Mouse (Mus musculus): ENCODE measurements around the gene Erf. TPM values are rescaled to one million over a fixed set of nuclear protein-coding genes. Genes with fewer than 3 reads are reported as not detected.

The Erf gene
- polyA plus RNA-seq, 1 experiment = not detected

DNA sequence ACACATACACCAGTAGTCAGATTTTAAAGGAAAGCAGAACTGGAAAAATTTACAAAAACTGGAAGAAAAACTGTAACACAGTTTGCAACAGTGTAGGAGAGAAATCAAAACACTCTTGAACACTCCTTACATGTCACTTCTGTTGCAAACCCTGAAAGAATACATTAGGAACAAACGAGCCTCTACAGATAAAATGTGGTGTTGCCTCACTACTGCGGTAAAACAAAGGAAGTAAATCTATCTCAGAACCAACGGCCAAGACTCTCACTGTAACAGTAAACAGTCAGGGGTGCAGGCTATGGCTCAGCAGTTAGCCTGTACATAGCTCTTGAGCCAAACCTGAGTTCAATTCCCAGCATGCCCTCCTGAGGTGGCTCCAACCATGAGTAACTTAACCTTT lies 37.5 kb downstream of the Erf start:
- H3K27ac ChIP-seq (ENCODE audit: insufficient read depth, low read depth, low read length) = no peak overlapping the region
- 52% methylated on average over 3 of the region's 3 CpGs for WGBS
- TF ChIP-seq POLR2A (IDR thresholded peaks at IDR 0.05; ENCODE audit: insufficient read depth, low read depth, low read length) (no peak), CTCF (IDR thresholded peaks at IDR 0.05; ENCODE audit: insufficient read depth, low read depth, low read length) (no peak)
- peaks cover 5% of the 10 kb centered on the region for H3K4me1 ChIP-seq (ENCODE audit: control insufficient read depth, insufficient read depth, low read length)
- no peak overlapping the region for H3K4me3 ChIP-seq (ENCODE audit: insufficient read depth, low read depth, low read length)

DNA sequence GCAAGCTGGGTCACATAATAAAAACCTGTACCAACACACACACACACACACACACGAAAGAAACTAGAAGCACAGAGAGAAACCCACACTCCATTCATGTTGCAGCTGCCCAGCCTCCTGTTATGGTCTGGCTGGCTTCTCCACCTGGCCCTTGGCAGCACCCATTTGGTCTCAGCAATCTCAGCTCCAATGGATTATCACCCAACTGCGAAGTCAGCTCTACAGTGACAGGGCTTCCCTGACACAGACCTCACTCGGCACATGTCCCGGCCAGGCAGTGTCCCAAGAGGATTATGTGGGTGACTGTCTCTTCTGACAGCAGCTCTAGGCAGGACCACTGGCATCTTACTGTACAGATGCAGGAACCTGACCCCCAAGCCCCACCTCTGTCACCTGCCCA lies 40.1 kb downstream of the Erf start:
- H3K4me1 ChIP-seq (ENCODE audit: control insufficient read depth, insufficient read depth, low read length) = no peaks in the 10 kb centered on the region
- H3K27ac ChIP-seq (ENCODE audit: insufficient read depth, low read depth, low read length) = no peak overlapping the region
- WGBS = 82% methylated on average over 4 of the region's 4 CpGs
- TF ChIP-seq POLR2A (IDR thresholded peaks at IDR 0.05; ENCODE audit: insufficient read depth, low read depth, low read length) (no peak), CTCF (IDR thresholded peaks at IDR 0.05; ENCODE audit: insufficient read depth, low read depth, low read length) (no peak)
- H3K4me3 ChIP-seq (ENCODE audit: insufficient read depth, low read depth, low read length) = no peak overlapping the region

DNA sequence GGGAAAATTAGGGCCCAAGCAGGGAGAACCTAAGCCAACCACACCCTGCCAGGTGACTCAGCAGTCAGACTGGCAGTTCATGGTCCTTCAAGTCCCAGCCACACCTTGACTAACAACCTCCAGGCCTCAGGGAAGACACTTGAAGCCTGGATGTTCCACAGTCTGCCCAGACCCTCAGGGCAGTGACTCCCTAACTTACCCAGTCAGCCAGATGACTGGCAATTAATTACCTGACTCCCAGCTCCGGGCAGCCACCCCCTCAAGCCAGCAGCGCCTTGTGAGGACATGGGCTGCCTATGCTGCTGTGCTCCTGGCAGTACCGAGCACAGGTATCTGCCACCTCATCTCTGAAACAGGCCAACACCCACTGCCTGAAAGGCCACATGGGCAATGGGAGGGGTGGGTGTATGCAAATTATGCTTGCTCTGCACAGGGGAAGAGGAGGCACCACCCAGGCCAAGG lies 41.4 kb downstream of the Erf start:
- TF ChIP-seq CTCF (IDR thresholded peaks at IDR 0.05; ENCODE audit: insufficient read depth, low read depth, low read length) (no peak), POLR2A (IDR thresholded peaks at IDR 0.05; ENCODE audit: insufficient read depth, low read depth, low read length) (no peak)
- Histone ChIP-seq H3K27ac (ENCODE audit: insufficient read depth, low read depth, low read length) (no peak overlapping the region), H3K4me1 (ENCODE audit: control insufficient read depth, insufficient read depth, low read length) (no peaks in the 10 kb centered on the region), H3K4me3 (ENCODE audit: insufficient read depth, low read depth, low read length) (no peak overlapping the region)
- WGBS = 81% methylated on average over 3 of the region's 3 CpGs

DNA sequence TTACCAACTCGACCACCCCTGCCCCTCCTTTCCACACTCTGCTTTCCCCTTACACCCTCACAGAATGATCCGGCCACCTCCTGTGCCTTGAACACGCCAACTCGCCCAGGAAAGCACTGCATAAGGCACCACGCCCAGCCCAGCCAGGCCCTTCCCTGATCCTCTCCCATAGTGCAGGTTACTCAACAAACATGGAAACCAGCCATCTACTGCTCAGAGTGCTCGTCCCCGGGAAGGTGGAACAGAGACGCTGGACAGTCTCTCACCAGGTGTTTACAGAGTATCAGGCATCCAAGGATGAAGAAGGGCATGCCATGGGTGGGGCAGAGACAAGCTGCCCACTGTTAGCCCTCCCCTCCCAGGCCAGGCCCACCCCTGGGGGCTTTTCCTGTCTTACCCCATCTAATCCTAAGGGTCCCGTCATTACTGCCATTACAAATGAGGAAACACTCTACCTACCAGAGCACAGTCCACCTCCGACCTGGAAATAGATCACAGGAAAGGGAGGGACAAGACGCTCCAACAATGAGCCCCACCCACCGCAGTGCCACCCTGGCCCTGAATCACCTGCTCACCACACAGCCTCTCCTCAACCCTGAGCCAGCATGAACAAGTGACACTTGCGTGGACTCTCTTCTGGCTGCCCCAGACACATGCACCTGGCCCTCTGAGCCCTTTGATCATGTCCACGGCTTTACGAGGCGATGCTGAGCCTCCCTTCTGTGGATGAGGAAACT lies 44.3 kb downstream of the Erf start:
- WGBS = 89% methylated on average over 16 of the region's 16 CpGs
- no peak for TF ChIP-seq POLR2A (IDR thresholded peaks at IDR 0.05; ENCODE audit: insufficient read depth, low read depth, low read length)
- TF ChIP-seq CTCF (IDR thresholded peaks at IDR 0.05; ENCODE audit: insufficient read depth, low read depth, low read length) = no peak
- H3K4me1 ChIP-seq (ENCODE audit: control insufficient read depth, insufficient read depth, low read length) = no peaks in the 10 kb centered on the region
- H3K4me3 ChIP-seq (ENCODE audit: insufficient read depth, low read depth, low read length) = no peak overlapping the region
- no peak overlapping the region for H3K27ac ChIP-seq (ENCODE audit: insufficient read depth, low read depth, low read length)

DNA sequence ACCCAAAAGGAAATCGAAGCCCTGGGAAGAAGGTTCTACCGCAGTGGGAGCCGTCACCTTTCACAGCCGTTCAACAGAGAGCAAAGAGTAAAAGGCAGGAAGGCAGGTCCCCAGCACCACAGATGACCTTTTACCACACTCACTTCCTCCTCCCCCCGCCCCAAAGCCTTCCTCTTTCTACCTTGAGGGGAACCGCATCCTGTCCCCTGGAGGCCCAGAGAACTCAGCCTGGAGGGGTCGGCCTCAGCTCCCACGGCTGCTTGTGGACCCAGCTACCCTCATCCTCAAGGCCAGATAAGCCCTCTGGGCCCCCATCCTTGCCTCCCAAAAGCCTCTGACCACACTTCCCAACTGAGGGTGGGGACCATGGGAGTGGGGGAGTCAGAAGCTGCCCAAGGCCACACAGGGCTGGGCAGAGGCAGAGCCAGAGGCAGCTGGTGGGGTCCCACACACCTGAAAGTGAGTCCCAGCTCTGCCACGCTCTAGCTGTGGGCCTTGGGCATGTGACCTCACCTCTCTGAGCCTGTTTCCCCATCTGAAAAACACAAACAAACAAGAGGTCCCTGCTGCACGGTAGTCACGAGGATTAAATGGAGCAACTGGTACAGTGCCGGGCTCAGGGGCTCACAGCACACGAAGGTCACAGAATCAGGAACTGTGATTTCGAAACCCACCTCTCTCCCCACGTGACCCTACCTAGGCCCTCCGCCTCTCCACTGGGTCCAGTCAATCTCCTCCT lies 45.0 kb downstream of the Erf start:
- WGBS = 86% methylated on average over 16 of the region's 16 CpGs

DNA sequence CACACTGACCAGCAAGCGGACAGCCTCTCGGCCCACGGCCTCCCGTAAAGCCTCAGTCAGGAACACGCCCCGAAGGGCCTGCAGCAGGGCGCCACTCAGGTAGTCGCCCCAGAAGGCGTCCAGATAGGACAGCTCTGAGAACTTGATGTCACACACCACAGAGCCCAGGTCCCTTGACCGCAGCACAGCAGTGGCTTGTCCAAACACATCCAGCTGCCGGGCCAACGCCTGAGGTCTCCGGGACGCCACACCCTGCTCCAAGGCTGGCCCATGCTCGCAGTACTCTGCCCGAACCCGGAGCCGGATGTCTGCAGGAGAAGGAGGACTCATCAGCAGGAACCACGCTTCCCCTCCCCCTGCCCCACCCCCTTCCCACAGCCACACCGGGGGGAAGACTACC lies 46.9 kb downstream of the Erf start:
- TF ChIP-seq POLR2A (IDR thresholded peaks at IDR 0.05; ENCODE audit: insufficient read depth, low read depth, low read length) (no peak), CTCF (IDR thresholded peaks at IDR 0.05; ENCODE audit: insufficient read depth, low read depth, low read length) (no peak)
- Histone ChIP-seq H3K27ac (ENCODE audit: insufficient read depth, low read depth, low read length) (no peak overlapping the region), H3K4me1 (ENCODE audit: control insufficient read depth, insufficient read depth, low read length) (no peaks in the 10 kb centered on the region), H3K4me3 (ENCODE audit: insufficient read depth, low read depth, low read length) (no peak overlapping the region)
- 93% methylated on average over 20 of the region's 20 CpGs for WGBS

More for the DNA sequence above, 45.0 kb downstream of the Erf start:
- H3K4me1 ChIP-seq (ENCODE audit: control insufficient read depth, insufficient read depth, low read length) = no peaks in the 10 kb centered on the region
- TF ChIP-seq CTCF (IDR thresholded peaks at IDR 0.05; ENCODE audit: insufficient read depth, low read depth, low read length) (no peak), POLR2A (IDR thresholded peaks at IDR 0.05; ENCODE audit: insufficient read depth, low read depth, low read length) (no peak)
- H3K4me3 ChIP-seq (ENCODE audit: insufficient read depth, low read depth, low read length) = no peak overlapping the region
- H3K27ac ChIP-seq (ENCODE audit: insufficient read depth, low read depth, low read length) = no peak overlapping the region

DNA sequence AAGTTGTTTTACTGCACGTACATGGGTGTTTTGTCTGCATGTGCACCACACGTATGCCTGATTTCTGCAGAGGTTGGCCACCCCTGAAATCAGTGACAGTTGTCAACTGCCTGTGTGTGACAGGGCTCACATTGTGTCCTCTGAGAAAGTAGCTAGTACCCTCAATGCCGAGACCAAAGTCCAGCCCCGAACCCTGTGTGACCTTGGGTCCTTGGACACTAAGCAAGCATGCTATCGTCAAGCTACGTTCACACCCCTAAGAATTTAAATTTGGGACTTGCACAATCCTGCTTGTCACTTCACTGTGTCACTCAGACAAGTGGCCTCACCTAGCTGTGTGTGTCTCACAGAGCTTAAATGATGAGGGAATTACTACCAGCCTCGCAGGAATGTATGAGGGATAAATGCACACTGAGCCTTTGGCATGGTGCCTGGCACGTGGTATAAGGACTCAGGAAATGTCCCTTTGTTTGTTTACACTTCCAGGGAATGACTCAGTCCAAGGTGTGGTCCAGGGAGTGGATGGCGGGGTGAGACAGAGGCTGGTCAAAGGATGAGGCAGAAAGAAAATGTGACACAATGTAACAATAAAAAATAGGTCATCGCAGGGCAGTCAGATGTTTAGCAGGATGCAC lies 53.1 kb downstream of the Erf start:
- H3K27ac ChIP-seq (ENCODE audit: insufficient read depth, low read depth, low read length) = no peak overlapping the region
- TF ChIP-seq CTCF (IDR thresholded peaks at IDR 0.05; ENCODE audit: insufficient read depth, low read depth, low read length) (no peak), POLR2A (IDR thresholded peaks at IDR 0.05; ENCODE audit: insufficient read depth, low read depth, low read length) (no peak)
- H3K4me3 ChIP-seq (ENCODE audit: insufficient read depth, low read depth, low read length) = no peak overlapping the region
- WGBS = 48% methylated on average over 10 of the region's 10 CpGs
- no peaks in the 10 kb centered on the region for H3K4me1 ChIP-seq (ENCODE audit: control insufficient read depth, insufficient read depth, low read length)

DNA sequence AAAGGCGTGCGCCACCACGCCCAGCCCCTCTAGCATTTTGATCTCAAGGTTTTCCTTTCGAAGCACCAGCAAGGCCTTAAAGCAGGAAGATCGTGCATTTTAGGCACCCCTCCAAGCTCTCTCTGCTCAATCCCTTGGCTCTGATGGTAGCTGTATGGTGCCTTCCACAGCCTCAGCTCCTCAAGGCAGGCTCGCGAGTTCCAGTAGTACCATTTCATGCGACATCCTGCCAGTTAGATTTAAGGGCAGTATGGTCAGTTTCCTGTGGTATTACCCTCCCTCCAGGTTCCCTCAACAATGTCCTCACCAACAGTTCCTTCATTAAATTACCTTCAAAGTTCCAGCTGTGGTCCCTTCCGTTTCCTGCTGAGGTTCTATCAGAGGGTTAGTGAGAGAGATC lies 54.5 kb downstream of the Erf start:
- H3K4me1 ChIP-seq (ENCODE audit: control insufficient read depth, insufficient read depth, low read length) = no peaks in the 10 kb centered on the region
- H3K27ac ChIP-seq (ENCODE audit: insufficient read depth, low read depth, low read length) = no peak overlapping the region
- no peak overlapping the region for H3K4me3 ChIP-seq (ENCODE audit: insufficient read depth, low read depth, low read length)
- 85% methylated on average over 9 of the region's 9 CpGs for WGBS
- no peak for TF ChIP-seq CTCF (IDR thresholded peaks at IDR 0.05; ENCODE audit: insufficient read depth, low read depth, low read length)
- no peak for TF ChIP-seq POLR2A (IDR thresholded peaks at IDR 0.05; ENCODE audit: insufficient read depth, low read depth, low read length)

DNA sequence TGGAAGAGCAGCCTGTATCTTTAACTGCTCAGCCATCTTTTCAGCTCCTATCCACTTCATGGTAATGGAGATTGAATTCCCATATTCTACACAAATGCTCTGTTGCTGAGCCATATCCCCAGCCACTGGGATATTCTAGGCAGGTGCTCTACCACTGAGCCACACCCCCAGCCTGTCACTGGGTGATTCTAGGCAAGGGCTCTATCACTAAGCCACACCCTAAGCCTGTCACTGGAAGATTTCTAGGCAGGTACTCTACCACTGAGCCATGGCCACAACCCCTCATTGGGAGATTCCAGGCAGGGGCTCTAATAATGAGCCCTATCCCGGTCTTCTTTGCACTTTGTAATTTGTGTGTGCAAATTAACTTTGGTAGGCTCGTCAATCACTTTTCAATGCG lies 55.4 kb downstream of the Erf start:
- Histone ChIP-seq H3K4me3 (ENCODE audit: insufficient read depth, low read depth, low read length) (no peak overlapping the region), H3K27ac (ENCODE audit: insufficient read depth, low read depth, low read length) (no peak overlapping the region), H3K4me1 (ENCODE audit: control insufficient read depth, insufficient read depth, low read length) (no peaks in the 10 kb centered on the region)
- 70% methylated on average over 3 of the region's 3 CpGs for WGBS
- TF ChIP-seq POLR2A (IDR thresholded peaks at IDR 0.05; ENCODE audit: insufficient read depth, low read depth, low read length) (no peak), CTCF (IDR thresholded peaks at IDR 0.05; ENCODE audit: insufficient read depth, low read depth, low read length) (no peak)

Other genes with a start within 250 kb of the Erf start
- 361 and 745 TPM in 2 replicates for gene Atp1a3, start 244.8 kb downstream of the Erf start, polyA plus RNA-seq (2012; ENCODE audit: insufficient read depth, insufficient read length, low replicate concordance, missing spikeins)
- not detected in 2 replicates for gene Grik5, start 178.4 kb downstream of the Erf start, polyA plus RNA-seq (2012; ENCODE audit: insufficient read depth, insufficient read length, low replicate concordance, missing spikeins)
- gene Zfp574, start 178.2 kb downstream of the Erf start, polyA plus RNA-seq (2012; ENCODE audit: insufficient read depth, insufficient read length, low replicate concordance, missing spikeins) = not detected in 2 replicates
- gene Pou2f2, start 71.0 kb downstream of the Erf start, polyA plus RNA-seq (2012; ENCODE audit: insufficient read depth, insufficient read length, low replicate concordance, missing spikeins) = not detected in 2 replicates
- not detected in 2 replicates for gene Dedd2, start 30.1 kb downstream of the Erf start, polyA plus RNA-seq (2012; ENCODE audit: insufficient read depth, insufficient read length, low replicate concordance, missing spikeins)
- not detected in 2 replicates for gene Zfp526, start 29.3 kb downstream of the Erf start, polyA plus RNA-seq (2012; ENCODE audit: insufficient read depth, insufficient read length, low replicate concordance, missing spikeins)
- not detected in 2 replicates for gene Gsk3a, start 12.9 kb downstream of the Erf start, polyA plus RNA-seq (2012; ENCODE audit: insufficient read depth, insufficient read length, low replicate concordance, missing spikeins)
- gene Cic, start 16.9 kb upstream of the Erf start, polyA plus RNA-seq (2012; ENCODE audit: insufficient read depth, insufficient read length, low replicate concordance, missing spikeins) = 41.9 TPM in 1 of 2 replicates, not detected in the other
- not detected in 2 replicates for gene Pafah1b3, start 47.2 kb upstream of the Erf start, polyA plus RNA-seq (2012; ENCODE audit: insufficient read depth, insufficient read length, low replicate concordance, missing spikeins)
- not detected in 2 replicates for gene Prr19, start 50.6 kb upstream of the Erf start, polyA plus RNA-seq (2012; ENCODE audit: insufficient read depth, insufficient read length, low replicate concordance, missing spikeins)
- not detected in 2 replicates for gene Tmem145, start 55.3 kb upstream of the Erf start, polyA plus RNA-seq (2012; ENCODE audit: insufficient read depth, insufficient read length, low replicate concordance, missing spikeins)
- gene Megf8, start 66.4 kb upstream of the Erf start, polyA plus RNA-seq (2012; ENCODE audit: insufficient read depth, insufficient read length, low replicate concordance, missing spikeins) = not detected in 2 replicates
- not detected in 2 replicates for gene Cnfn, start 119.0 kb upstream of the Erf start, polyA plus RNA-seq (2012; ENCODE audit: insufficient read depth, insufficient read length, low replicate concordance, missing spikeins)
- gene Lipe, start 147.9 kb upstream of the Erf start, polyA plus RNA-seq (2012; ENCODE audit: insufficient read depth, insufficient read length, low replicate concordance, missing spikeins) = not detected in 2 replicates
- not detected in 2 replicates for gene Cxcl17, start 162.1 kb upstream of the Erf start, polyA plus RNA-seq (2012; ENCODE audit: insufficient read depth, insufficient read length, low replicate concordance, missing spikeins)
- gene Ceacam1, start 226.8 kb upstream of the Erf start, polyA plus RNA-seq (2012; ENCODE audit: insufficient read depth, insufficient read length, low replicate concordance, missing spikeins) = not detected in 2 replicates

Data from olfactory bulb, adult 2 months (tissue).